Mouse (Mus musculus): ENCODE data around the gene Hcar2.

Hcar2 gene

GRCm38 (mm10) chr5:123862374-123863350 lies 2.6 kb downstream of the Hcar2 start:
- DNase-seq (ENCODE audit: low spot score in 2 of 2) = no peak

- no peak for DNase-seq (ENCODE audit: low spot score in 2 of 2)
Measured at GRCm38 (mm10) chr5:123858798-123859197, 6.5 kb downstream of the Hcar2 start.

GRCm38 (mm10) chr5:123854511-123854910 lies 10.8 kb downstream of the Hcar2 start:
- DNase-seq (ENCODE audit: low spot score in 2 of 2) = no peak

- no peak for DNase-seq (ENCODE audit: low spot score in 2 of 2)
Measured at GRCm38 (mm10) chr5:123853877-123854504, 11.3 kb downstream of the Hcar2 start.

GRCm38 (mm10) chr5:123851398-123851797 lies 13.9 kb downstream of the Hcar2 start:
- DNase-seq (ENCODE audit: low spot score in 2 of 2) = no peak

- no peak for DNase-seq (ENCODE audit: low spot score in 2 of 2)
Measured at GRCm38 (mm10) chr5:123844316-123844715, 21.0 kb downstream of the Hcar2 start.

- no peak for DNase-seq (ENCODE audit: low spot score in 2 of 2)
Measured at GRCm38 (mm10) chr5:123843816-123844215, 21.5 kb downstream of the Hcar2 start.

GRCm38 (mm10) chr5:123842935-123843282 lies 22.4 kb downstream of the Hcar2 start:
- DNase-seq (ENCODE audit: low spot score in 2 of 2) = no peak

- DNase-seq (ENCODE audit: low spot score in 2 of 2) = no peak
Measured at GRCm38 (mm10) chr5:123842221-123842934, 22.9 kb downstream of the Hcar2 start.

GRCm38 (mm10) chr5:123837371-123837770 lies 27.9 kb downstream of the Hcar2 start:
- DNase-seq (ENCODE audit: low spot score in 2 of 2) = no peak

GRCm38 (mm10) chr5:123834836-123835235 lies 30.5 kb downstream of the Hcar2 start:
- no peak for DNase-seq (ENCODE audit: low spot score in 2 of 2)

GRCm38 (mm10) chr5:123832309-123832708 lies 33.0 kb downstream of the Hcar2 start:
- DNase-seq (ENCODE audit: low spot score in 2 of 2) = no peak

GRCm38 (mm10) chr5:123827659-123828091 lies 37.6 kb downstream of the Hcar2 start:
- DNase-seq (ENCODE audit: low spot score in 2 of 2) = no peak

- no peak for DNase-seq (ENCODE audit: low spot score in 2 of 2)
Measured at GRCm38 (mm10) chr5:123822706-123823105, 42.6 kb downstream of the Hcar2 start.

GRCm38 (mm10) chr5:123821264-123821571 lies 44.1 kb downstream of the Hcar2 start:
- no peak for DNase-seq (ENCODE audit: low spot score in 2 of 2)

- DNase-seq (ENCODE audit: low spot score in 2 of 2) = no peak
Measured at GRCm38 (mm10) chr5:123820501-123821263, 44.6 kb downstream of the Hcar2 start.

- no peak for DNase-seq (ENCODE audit: low spot score in 2 of 2)
Measured at GRCm38 (mm10) chr5:123818941-123819577, 46.2 kb downstream of the Hcar2 start.

GRCm38 (mm10) chr5:123816891-123817290 lies 48.4 kb downstream of the Hcar2 start:
- no peak for DNase-seq (ENCODE audit: low spot score in 2 of 2)

Data from spleen, postnatal 14 days (tissue).